Mouse (Mus musculus) erythroblast, adult 5-6 weeks (primary cell): ENCODE results near the gene Plekhg5. TPM values are rescaled to one million over a fixed set of nuclear protein-coding genes. Genes with fewer than 3 reads are reported as not detected.

ENCODE experiments used
- ATAC-seq: replicated peaks from 2 replicates; pipeline ENCODE4 v1.8.0; 2016; ENCODE audit warnings: moderate number of reproducible peaks, mild to moderate bottlenecking, moderate TSS enrichment, inconsistent platforms; ENCODE audit not compliant: poor library complexity, low FRiP score, severe bottlenecking
- total RNA-seq, 2 experiments: library from RNA; stranded (forward) in 1 of 2; stranded (reverse) in 1 of 2; fragments of 150-400 nt in 1 of 2; fragments of 200-764, 138-1000 nt in 1 of 2; gene quantifications; 2 replicates each; pipeline versions ENCODE4 v1.2.3 to v1.2.4; 2015 to 2017; ENCODE audit warnings: low replicate concordance in 2 of 2

The Plekhg5 gene
- total RNA-seq, 2 experiments from 2014 or later, result 1.4 TPM; not detected in 1

DNA sequence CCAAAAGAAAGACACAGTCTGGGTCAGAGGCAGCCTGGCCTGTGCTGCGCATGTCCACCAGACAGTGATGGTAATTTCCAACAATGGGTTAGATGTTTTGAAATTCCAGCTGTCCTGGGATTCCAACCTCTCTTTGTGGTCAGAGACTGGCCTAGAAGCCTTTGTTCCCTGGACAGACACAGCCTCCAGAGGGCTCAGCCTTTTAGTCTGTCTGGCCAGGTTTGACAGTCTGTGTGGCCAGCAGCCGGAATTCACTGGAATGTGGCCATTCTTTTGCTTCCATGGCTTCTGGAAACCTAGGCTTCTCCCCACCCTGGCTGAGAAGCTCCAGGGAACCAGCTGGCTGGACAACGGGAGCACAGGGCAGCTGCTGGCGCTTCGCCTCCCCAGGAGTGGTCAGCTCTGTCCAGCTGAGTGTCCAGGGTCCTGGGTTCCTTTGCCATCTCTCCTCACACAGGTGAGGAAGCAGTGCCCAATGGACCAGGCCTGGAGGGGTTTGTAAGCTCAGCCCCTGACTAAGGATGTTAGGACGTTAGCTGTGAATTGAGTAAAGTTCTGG is 4.1 kb upstream of the Plekhg5 start:
- no peak for ATAC-seq

- ATAC-seq, result no peak
Measured at GRCm38 (mm10) chr4:152069245-152069644, 3.1 kb upstream of the Plekhg5 start.

GRCm38 (mm10) chr4:152070494-152071396 is 1.6 kb upstream of the Plekhg5 start:
- no peak for ATAC-seq

- ATAC-seq, result no peak
Measured at GRCm38 (mm10) chr4:152072655-152073054, 357 bp downstream of the Plekhg5 start.

GRCm38 (mm10) chr4:152073715-152074114 is 1.4 kb downstream of the Plekhg5 start:
- ATAC-seq, result no peak

- no peak for ATAC-seq
Measured at GRCm38 (mm10) chr4:152074548-152074947, 2.2 kb downstream of the Plekhg5 start.

DNA sequence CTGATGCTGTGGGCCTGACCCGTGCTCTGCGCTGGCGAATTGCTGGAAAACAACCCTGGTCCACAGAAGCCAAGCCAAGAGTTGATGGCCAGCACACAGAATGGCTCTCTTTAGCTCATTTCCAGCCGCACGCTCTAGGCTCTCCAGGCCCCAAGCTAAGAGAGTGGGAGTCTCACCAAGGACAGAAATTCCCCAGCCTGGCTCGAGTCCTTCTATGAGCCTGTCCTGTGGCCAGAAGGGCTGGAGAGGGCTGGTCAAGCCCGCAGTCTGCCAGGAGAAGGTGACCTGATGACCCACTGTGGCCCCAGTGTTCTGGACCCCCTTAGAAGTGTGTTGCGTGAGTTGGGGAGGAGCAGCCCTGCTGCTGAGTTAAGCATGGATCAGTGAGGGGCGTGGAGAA is 4.9 kb downstream of the Plekhg5 start:
- no peak for ATAC-seq

DNA sequence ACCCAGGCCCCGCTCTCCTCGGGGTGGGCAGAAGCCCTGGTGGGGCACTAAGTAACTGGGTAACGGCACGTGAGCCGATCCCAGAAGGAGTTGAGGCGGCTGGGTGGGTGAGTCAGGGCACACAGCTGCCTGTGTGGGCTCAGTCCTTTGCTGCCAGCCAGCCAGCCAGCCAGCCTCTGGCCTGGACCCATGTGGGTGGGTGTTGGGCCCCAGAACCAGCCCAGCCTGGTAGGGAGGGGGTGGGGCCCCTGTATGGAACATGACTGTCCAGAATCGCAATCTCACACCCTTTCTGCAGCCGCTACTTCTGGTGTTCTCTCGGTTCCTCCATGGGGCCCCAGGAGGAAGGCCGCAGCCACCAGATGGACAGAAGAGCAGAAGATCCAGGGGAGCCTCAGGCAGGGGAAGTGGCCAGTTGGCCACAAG is 5.8 kb downstream of the Plekhg5 start:
- no peak for ATAC-seq

GRCm38 (mm10) chr4:152079261-152079660 is 7.0 kb downstream of the Plekhg5 start:
- ATAC-seq, result no peak

- ATAC-seq, result no peak
Measured at GRCm38 (mm10) chr4:152079931-152080330, 7.6 kb downstream of the Plekhg5 start.

DNA sequence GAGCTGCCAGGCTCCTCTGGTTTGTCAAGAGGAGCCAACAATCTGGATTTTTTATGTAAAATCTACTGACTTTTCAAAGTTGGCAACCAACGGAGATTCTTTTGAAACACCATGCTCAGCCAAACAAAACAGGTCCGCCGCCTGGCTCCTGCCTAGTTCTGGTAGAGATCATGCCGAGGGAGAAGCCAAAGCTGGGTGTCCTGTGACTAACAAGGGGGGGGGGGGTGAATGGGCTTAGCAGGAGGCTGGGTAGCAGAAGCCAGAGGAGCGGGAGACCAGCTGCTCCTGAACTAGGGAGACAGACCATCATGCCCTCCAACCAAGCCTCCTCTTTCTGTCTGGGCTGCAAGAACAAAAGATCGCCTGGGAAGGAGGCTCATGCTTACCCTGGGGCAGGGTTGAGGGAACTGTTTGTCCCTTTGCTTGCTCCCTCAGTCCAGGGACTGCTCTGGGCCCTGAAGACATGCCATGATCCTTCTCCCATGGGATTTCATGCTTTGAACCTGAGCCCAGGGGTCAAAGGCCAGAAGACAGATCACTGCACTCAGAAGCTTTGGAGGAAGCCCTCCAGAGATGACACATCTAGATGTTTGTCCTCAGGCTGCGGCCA is 11.4 kb downstream of the Plekhg5 start:
- ATAC-seq, result no peak

DNA sequence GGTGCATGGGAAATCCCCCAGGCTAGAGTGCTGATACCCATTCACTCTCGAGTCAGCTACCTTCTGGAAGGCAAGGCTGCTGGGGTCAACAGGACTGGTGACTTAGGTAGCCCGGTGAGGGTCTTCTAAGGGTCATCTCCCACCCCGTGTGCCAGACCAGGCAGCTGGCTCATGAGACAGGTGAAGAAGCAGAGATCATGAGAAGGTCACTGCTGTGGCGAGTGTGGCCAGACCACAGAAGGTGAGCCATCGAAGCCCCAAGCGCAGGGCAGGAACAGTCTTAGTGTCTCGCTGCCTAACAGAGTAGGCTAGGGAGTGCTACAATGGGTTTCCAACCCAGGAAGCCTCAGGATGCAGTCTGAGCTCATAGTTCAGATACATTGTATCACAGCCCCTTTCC is 12.3 kb downstream of the Plekhg5 start:
- ATAC-seq, result no peak

DNA sequence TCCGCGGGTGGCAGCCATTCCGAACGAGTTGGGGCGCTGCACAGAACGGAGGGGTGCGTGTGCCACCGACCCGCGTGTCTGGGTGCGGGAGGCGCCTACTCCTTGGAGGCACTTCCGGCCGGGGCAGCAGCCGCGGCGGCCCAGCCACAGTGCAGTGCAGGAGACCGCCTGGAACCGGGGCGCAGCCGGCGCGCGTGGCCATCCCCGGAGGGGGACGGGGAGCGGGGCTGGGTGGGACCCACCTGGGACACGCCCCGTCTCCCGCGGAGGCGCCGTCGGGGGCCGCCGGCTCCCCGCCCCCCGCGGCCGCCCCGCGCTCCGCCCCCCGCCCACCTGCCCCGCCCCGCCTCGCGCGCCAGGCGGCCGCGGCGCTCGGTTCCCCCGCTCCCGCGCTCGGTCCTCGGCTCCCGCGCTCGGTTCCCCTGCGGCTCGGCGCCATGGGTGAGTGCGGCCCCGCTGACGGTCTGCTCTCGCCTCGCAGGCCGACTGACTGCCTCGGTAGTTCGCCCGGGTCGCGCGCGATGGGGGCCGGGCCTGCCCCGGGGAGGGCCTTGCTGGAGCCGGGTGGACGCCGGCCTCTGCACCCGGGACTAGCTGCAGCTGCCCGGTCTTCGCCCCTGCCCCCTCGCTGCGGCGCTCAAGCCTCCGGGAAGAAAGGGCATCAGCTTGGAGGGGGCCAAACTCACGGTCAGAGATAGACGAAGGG is 14.4 kb downstream of the Plekhg5 start:
- peak; percentile 32; the same call in 1 of the 2 replicates for ATAC-seq

DNA sequence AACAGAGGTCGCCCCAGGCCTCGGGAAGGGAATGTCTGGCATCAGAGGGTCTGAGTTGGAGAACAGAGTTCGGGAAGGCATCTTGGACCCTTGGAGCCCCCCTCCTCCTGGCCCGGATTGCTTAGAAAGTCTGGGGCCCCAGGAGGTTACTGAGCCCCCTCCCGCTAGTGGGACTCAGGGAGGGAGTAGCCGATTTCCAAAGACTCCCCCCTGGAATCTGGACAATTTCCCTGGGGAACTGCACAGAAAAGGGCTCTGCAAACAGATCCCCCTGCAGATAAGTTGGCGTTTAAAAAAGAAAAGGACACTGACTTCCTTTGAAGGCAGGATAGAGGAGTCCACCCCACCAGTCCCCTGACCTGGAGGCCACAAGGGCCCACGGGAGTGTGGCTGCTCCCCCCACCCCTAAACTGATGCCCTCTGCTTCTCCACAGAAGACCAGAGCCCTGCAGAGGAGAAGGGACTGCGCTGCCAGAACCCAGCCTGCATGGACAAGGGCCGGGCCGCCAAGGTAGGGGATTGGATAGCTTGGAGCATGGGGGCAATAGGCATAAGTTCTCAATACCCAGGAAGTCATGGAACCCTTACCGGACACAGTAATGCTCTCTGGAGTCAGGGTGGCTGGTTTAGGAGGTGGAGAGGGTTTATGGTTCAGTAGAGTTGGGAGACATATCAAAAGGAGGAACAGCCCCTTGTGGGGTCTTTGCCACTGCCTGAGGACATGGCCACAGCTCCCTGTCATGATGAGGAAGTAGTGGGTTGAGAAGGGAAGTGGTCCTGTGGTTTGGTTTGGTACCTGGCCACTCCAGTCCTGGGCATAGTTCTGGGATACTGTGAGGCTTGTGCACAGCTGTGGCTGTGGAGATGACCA is 15.1 kb downstream of the Plekhg5 start:
- no peak for ATAC-seq

GRCm38 (mm10) chr4:152088133-152088532 is 15.8 kb downstream of the Plekhg5 start:
- ATAC-seq, result no peak

GRCm38 (mm10) chr4:152088556-152089120 is 16.3 kb downstream of the Plekhg5 start:
- no peak for ATAC-seq

DNA sequence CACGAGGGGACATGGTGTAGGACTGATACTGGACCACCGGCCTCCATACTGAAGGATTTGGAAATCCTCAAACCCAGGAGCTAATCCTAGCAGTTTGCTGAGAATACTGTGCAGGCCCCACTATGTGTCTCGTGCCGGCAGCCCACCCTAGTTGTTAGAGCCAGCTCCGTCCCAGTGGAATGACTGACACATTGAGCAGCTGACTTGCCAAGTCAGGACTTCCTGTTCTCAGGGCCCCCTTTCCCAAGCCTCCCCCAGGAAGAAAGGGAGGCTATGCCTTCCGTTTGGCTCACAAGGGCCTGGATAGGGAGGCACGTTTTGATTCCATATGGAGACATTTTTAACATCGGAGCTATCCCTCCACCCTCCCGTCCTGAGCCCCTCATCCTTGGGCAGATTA is 17.9 kb downstream of the Plekhg5 start:
- no peak for ATAC-seq

- ATAC-seq, result peak; percentile 87
Measured at GRCm38 (mm10) chr4:152092751-152093293, 20.5 kb downstream of the Plekhg5 start.

DNA sequence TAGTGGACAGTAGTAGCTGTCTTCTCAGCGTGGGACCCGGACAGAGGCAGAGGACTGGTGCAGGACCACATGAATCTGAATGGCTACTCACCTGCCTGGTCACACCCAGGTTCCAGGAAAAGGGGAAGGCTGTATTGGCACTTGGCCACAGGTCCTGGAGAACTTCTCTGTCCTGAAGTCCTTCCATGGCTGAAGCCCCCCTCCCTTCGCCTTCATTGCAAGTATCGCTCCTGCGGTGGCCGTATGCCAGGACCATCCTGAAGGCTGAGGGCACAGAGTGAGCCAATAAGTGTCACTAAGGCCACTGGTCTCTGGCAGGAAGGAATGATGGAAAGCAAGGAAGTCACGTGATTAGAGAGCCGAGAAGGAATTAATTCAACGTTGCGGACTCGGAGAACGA is 21.9 kb downstream of the Plekhg5 start:
- ATAC-seq, result no peak
